Mouse (Mus musculus): Measurements from ENCODE around the gene Dnal4.

DNA sequence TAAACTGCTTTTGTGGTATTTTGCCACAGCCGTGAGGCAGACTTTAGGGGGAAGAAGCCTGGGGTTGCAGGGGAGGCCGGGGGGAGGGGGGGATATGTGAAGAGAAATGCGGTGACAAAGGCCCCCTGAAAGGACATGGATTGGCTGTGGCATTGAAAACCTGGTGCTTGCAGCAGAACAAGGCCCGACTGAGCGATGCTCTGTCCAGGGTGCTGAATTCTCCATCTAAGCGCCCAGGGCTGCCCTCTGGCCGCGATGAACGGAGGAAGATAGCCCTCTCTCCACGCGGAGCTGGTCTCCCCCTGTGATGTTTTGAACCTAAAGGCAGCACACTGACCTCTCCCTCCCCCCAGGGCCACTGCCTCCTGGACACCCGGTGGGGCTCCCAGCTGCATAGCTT lies 13.9 kb upstream of the Dnal4 start:
- TF ChIP-seq CTCF (IDR thresholded peaks at IDR 0.05; ENCODE audit: low read depth) (no peak), EP300 (IDR thresholded peaks at IDR 0.05; ENCODE audit: low read depth) (no peak)
